Mouse (Mus musculus): ENCODE measurements around the gene Bricd5.

DNA sequence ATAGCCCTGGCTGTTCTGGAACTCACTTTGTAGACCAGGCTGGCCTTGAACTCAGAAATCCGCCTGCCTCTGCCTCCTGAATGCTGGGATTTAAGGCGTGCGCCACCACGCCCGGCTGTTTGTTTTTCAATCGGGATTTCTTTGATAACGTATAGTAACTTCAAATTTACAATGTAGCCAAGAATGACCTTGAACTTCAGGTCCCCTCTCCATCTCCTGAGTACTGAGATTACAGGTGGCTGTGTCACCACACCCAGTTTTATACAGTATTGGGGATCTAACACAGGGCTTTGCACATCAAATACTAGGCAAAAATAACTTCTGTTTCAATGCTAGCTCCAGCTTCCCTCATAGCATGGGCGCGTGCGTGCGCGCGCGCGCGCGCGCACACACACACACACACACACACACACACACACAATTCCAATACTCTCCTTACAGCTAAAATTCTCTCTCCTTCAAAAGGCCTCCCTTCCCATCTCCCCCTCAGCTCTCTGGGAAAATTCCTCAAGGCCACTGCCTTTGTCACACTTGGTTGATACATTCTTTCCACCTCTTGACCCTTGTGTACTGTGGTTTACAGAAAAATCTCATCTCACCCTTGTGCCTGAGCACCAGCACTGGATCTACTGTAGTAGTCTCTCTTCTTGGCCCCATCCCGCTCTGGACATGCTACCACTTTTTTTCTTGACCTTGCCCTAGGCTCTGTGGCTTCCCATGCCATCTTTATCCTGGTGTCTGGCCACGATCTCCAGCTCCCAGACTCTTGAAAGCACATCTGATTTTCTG lies 7.5 kb downstream of the Bricd5 start:
- TF ChIP-seq CTCF (IDR thresholded peaks at IDR 0.05; ENCODE audit: low read depth, low read length) (no peak), GATA1 (IDR thresholded peaks at IDR 0.05; ENCODE audit: borderline replicate concordance, low read length) (no peak), POLR2AphosphoS5 (IDR thresholded peaks at IDR 0.05; ENCODE audit: insufficient replicate concordance, low read depth, low read length) (no peak)

Measured in G1E (cell line).